Mouse (Mus musculus) intestine, embryonic 15.5 days (tissue): Measurements from ENCODE around the gene Olfr1513. TPM values are rescaled to one million over a fixed set of nuclear protein-coding genes. Genes with fewer than 3 reads are reported as not detected.
"Not testable (repeated sequence)": the region's sequence is repeated elsewhere in the genome, so short reads cannot be mapped to it uniquely, and the experiment has no call there.

Experiments
- ATAC-seq: fragments of 200-750 bp; cut with Nextera tagmentation; 2 replicates; pipeline ENCODE4 v1.8.0; 2017; ENCODE audit warnings: moderate TSS enrichment, moderate library complexity
- H3K27ac ChIP-seq: fragments of 300-500 bp; sonication (generic); 2 replicates; pipeline ENCODE4 v1.5.1; 2015; ENCODE audit warnings: mild to moderate bottlenecking, inconsistent platforms
- H3K27me3 ChIP-seq: fragments of 300-500 bp; sonication (generic); replicated peaks from 2 replicates; pipeline ENCODE4 v1.6.1; 2015; ENCODE audit warnings: inconsistent platforms
- H3K36me3 ChIP-seq: fragments of 300-500 bp; sonication (generic); 2 replicates; pipeline ENCODE4 v1.6.1; 2015; ENCODE audit warnings: inconsistent platforms
- H3K4me1 ChIP-seq: fragments of 300-500 bp; sonication (generic); replicated peaks from 2 replicates; pipeline ENCODE4 v1.6.1; 2015; ENCODE audit warnings: inconsistent platforms
- H3K4me2 ChIP-seq: fragments of 300-500 bp; sonication (generic); replicated peaks from 2 replicates; pipeline ENCODE4 v1.6.1; 2015; ENCODE audit warnings: mild to moderate bottlenecking, inconsistent platforms
- H3K4me3 ChIP-seq: fragments of 300-500 bp; sonication (generic); replicated peaks from 2 replicates; pipeline ENCODE4 v1.5.1; 2015; ENCODE audit warnings: inconsistent platforms
- H3K9ac ChIP-seq: fragments of 300-500 bp; sonication (generic); 2 replicates; pipeline ENCODE4 v1.6.1; 2015; ENCODE audit warnings: inconsistent platforms
- H3K9me3 ChIP-seq: fragments of 300-500 bp; sonication (generic); 2 replicates; pipeline ENCODE4 v1.6.1; 2016; ENCODE audit warnings: inconsistent platforms
- WGBS: fragments of 180-500 bp; shearing (Covaris S2); methylation state at CpG from one replicate; pipeline ENCODE4 v1.1.7; 2015; 5-methylcytosine and 5-hydroxymethylcytosine counted together
- polyA plus RNA-seq: library from polyadenylated mRNA; unstranded; fragments of >200 nt; fragmentation: Nextera tagmentation; extraction: Ambion mirVana; gene quantifications from 2 replicates; pipeline ENCODE4 v1.2.1, GENCODE M21; 2015

Olfr1513 gene
- polyA plus RNA-seq, 1 experiment from 2014 or later: not detected

DNA sequence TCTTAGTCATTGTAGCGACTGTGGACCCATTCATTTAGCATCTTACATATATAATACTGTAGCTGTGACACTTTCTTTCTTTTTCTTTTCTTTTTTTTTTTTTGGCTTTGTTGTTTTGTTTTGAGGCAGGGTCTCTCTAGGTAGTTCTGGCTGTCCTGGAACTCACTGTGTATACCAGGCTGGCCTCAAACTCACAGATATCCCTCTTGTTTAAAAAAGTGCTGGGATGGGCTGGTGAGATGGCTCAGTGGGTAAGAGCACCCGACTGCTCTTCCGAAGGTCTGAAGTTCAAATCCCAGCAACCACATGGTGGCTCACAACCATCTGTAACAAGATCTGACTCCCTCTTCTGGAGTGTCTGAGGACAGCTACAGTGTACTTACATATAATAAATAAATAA, 52.7 kb downstream of the Olfr1513 start:
- H3K4me3 ChIP-seq, H3K9me3 ChIP-seq, ATAC-seq, H3K27me3 ChIP-seq, H3K27ac ChIP-seq, H3K9ac ChIP-seq, H3K4me1 ChIP-seq: not testable (repeated sequence)
- peaks cover 17% of the 10 kb centered on the region for H3K36me3 ChIP-seq
- 93% methylated on average over 3 of the region's 3 CpGs for WGBS
- 0 out of 2 replicates have a peak overlapping the region, but pooled peaks have one; percentile 61 for H3K4me2 ChIP-seq

Other genes with a start within 250 kb of the Olfr1513 start
- 60.1 and 62.2 TPM in 2 replicates for gene Rpgrip1, start 245.7 kb downstream of the Olfr1513 start, polyA plus RNA-seq
- gene Supt16, start 159.0 kb downstream of the Olfr1513 start, polyA plus RNA-seq: 53.1 and 61.1 TPM in 2 replicates
- 23.9 and 27.1 TPM in 2 replicates for gene Chd8, start 98.6 kb downstream of the Olfr1513 start, polyA plus RNA-seq
- 36.0 and 36.1 TPM in 2 replicates for gene Tox4, start 77.3 kb downstream of the Olfr1513 start, polyA plus RNA-seq
- 13.7 and 16.0 TPM in 2 replicates for gene Rab2b, start 76.9 kb downstream of the Olfr1513 start, polyA plus RNA-seq
- gene Mettl3, start 51.3 kb downstream of the Olfr1513 start, polyA plus RNA-seq: 37.6 and 41.1 TPM in 2 replicates
- 9.2 and 10.2 TPM in 2 replicates for gene Sall2, start 27.6 kb downstream of the Olfr1513 start, polyA plus RNA-seq
- gene Olfr1512, start 22.8 kb upstream of the Olfr1513 start, polyA plus RNA-seq: not detected in 2 replicates
- not detected in 2 replicates for gene Olfr1511, start 41.0 kb upstream of the Olfr1513 start, polyA plus RNA-seq
- not detected in 2 replicates for gene Olfr1510, start 58.0 kb upstream of the Olfr1513 start, polyA plus RNA-seq
- not detected in 2 replicates for gene Olfr1509, start 86.6 kb upstream of the Olfr1513 start, polyA plus RNA-seq
- gene Olfr1508, start 111.1 kb upstream of the Olfr1513 start, polyA plus RNA-seq: not detected in 2 replicates
- not detected in 2 replicates for gene Olfr1507, start 139.3 kb upstream of the Olfr1513 start, polyA plus RNA-seq